Mouse (Mus musculus) activated CD4-positive, CD25-positive, alpha-beta regulatory T cell, adult 9 weeks (primary cell): ENCODE data around the gene Dlx2. TPM values are rescaled to one million over a fixed set of nuclear protein-coding genes. Genes with fewer than 3 reads are reported as not detected.

Experiments used
- polyA plus RNA-seq: library from polyadenylated mRNA; unstranded; fragments of 100-300 nt; shearing (Covaris generic); gene quantifications from one replicate; pipeline ENCODE4 v1.2.1, GENCODE M21; 2017

Gene Dlx2
- polyA plus RNA-seq = not detected

DNA sequence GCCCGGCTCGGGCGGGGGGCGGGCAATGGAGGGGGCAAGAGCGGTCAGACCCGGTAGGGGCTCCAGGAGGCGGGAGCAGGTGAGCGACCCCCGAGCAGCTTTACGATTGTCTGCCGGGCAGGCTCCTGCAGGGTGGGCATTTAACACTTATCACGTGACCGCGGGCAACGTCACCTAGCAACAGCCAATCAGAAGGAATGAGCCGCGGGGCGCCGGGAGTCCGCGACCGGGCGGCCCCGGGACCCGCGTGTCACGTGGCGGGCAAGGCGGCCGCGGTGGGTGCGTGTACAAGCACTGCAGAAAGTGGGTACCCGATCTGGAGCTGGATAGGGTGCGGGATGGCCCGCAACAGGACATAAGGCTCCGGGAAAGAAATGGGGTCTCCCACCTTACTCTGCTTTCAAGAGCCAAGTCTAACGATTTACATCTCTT lies at the start of gene Dlx2:
Dlx2 (minus strand) TSS at position 115 of the 432 bp plus-strand sequence.

DNA sequence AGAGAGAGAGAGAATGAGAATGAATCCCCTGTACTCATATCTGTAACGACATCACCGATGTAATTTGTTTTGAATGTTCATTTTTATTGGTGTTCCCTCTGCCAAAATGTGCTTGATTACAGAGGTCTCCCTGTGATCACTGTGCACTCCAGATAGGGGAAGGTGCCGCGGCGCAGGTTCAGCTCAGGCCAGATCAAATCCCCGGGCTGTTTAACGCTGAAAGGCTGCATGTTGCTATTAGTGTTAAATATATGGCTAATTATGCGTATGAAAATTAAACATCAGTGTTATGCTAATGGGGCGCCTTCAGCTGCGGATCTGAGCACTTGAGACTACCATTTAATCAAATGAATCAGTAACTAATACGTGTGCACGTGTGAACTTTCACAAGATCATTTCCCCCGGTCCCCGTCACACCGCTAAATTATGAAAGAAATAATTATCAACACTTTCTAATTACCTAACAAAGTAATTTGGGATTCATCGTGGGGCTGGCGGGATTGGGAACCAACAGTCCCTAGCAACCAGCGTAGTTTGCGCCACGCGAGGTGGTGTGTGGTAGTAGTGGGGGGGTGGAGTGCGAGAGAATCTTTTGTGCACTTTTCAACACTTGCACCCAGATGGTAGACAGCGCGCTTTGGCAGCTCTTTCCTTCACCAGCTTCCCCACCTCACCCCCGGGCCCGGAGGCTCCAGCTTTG lies 18.4 kb downstream of the Dlx2 start, which contains the start of gene Dlx1:
Dlx1 (plus strand) TSS at position 100 of the 700 bp plus-strand sequence.

Other genes starting within 250 kb of the Dlx2 start
- gene Slc25a12, start 179.0 kb downstream of the Dlx2 start, polyA plus RNA-seq = 104 TPM
- gene Hat1, start 157.8 kb downstream of the Dlx2 start, polyA plus RNA-seq = 72.9 TPM
- 27.7 TPM for gene Metap1d, start 93.5 kb downstream of the Dlx2 start, polyA plus RNA-seq
- not detected for gene Dlx1, start 18.6 kb downstream of the Dlx2 start, polyA plus RNA-seq
- gene Itga6, start 198.9 kb upstream of the Dlx2 start, polyA plus RNA-seq = 27.2 TPM